Mouse (Mus musculus) CH12.LX (cell line): ENCODE results near the gene Slc39a7. TPM values are rescaled to one million over a fixed set of nuclear protein-coding genes. Genes with fewer than 3 reads are reported as not detected.

Source experiments
- DNase-seq: peaks from one replicate; pipeline ENCODE4 v3.0.0-alpha.2; 2013; ENCODE audit errors: extremely low read depth
- H3K27ac ChIP-seq: 2 replicates; pipeline ENCODE4 v1.5.1; 2012; ENCODE audit warnings: low read depth, mild to moderate bottlenecking, control low read depth, moderate library complexity; ENCODE audit not compliant: insufficient read depth
- H3K27me3 ChIP-seq: replicated peaks from 2 replicates; pipeline ENCODE3; 2012; ENCODE audit warnings: inconsistent platforms
- H3K36me3 ChIP-seq, 2 experiments: replicated peaks in 1 of 2; 2 replicates each; pipeline versions ENCODE3 to v1.6.1; 2012; ENCODE audit warnings: inconsistent platforms in 1 of 2, low read length in 1 of 2, mild to moderate bottlenecking in 1 of 2, mixed read lengths in 1 of 2, moderate library complexity in 1 of 2; ENCODE audit not compliant: control insufficient read depth in 1 of 2, insufficient read depth in 1 of 2
- H3K4me1 ChIP-seq, 2 experiments: 2 replicates each; pipeline ENCODE4 v1.6.1; 2012; ENCODE audit warnings: inconsistent platforms in 1 of 2, moderate library complexity in 1 of 2; ENCODE audit not compliant: insufficient read depth in 2 of 2, control insufficient read depth in 1 of 2
- H3K4me2 ChIP-seq: 2 replicates; pipeline ENCODE4 v1.6.1; 2012; ENCODE audit warnings: low read depth, mild to moderate bottlenecking, control low read depth; ENCODE audit not compliant: poor library complexity, insufficient read depth, severe bottlenecking
- H3K4me3 ChIP-seq, 3 experiments: fragments of 150-350 bp in 1 of 3; sonication (generic) in 1 of 3; replicated peaks in 1 of 3; 2 replicates each; pipeline versions ENCODE3 to v1.5.1; 2011 to 2012; ENCODE audit warnings: low read depth in 2 of 3, low read length in 2 of 3, mild to moderate bottlenecking in 2 of 3, moderate library complexity in 2 of 3, control low read depth in 1 of 3, improper control_type of control experiment in 1 of 3, inconsistent platforms in 1 of 3, mixed read lengths in 1 of 3; ENCODE audit not compliant: poor library complexity in 1 of 3
- H3K79me2 ChIP-seq: replicated peaks from 2 replicates; pipeline ENCODE4 v1.6.1; 2012; ENCODE audit warnings: mild to moderate bottlenecking, moderate library complexity; ENCODE audit not compliant: control insufficient read depth, poor library complexity, insufficient read depth, severe bottlenecking; ENCODE audit errors: extremely low read depth
- H3K9ac ChIP-seq: 2 replicates; pipeline ENCODE4 v1.6.1; 2012; ENCODE audit warnings: low read depth, mild to moderate bottlenecking, control low read depth, moderate library complexity; ENCODE audit not compliant: insufficient read depth
- H3K9me3 ChIP-seq: replicated peaks from 2 replicates; pipeline ENCODE3; 2012; ENCODE audit warnings: low read length, inconsistent platforms, mixed read lengths
- CHD1 ChIP-seq: IDR thresholded peaks from 2 replicates; pipeline ENCODE4 v1.6.1; 2012; ENCODE audit warnings: low read depth, low read length, improper control_type of control experiment, inconsistent platforms
- CHD2 ChIP-seq: IDR thresholded peaks from 2 replicates; pipeline ENCODE4 v1.6.1; 2011; ENCODE audit warnings: low read length, improper control_type of control experiment
- CTCF ChIP-seq, 2 experiments: IDR thresholded peaks in 1 of 2; conservative IDR thresholded peaks in 1 of 2; 2 replicates each; pipeline ENCODE4 v1.5.1; 2011 to 2012; ENCODE audit warnings: low read depth in 2 of 2, low read length in 2 of 2, improper control_type of control experiment in 1 of 2, inconsistent platforms in 1 of 2, mild to moderate bottlenecking in 1 of 2, moderate library complexity in 1 of 2
- EP300 ChIP-seq: IDR thresholded peaks from 2 replicates; pipeline ENCODE4 v1.6.1; 2011; ENCODE audit warnings: low read length, improper control_type of control experiment
- ETS1 ChIP-seq: conservative IDR thresholded peaks from 2 replicates; pipeline ENCODE4 v1.6.1; 2012; ENCODE audit warnings: low read depth, mild to moderate bottlenecking, inconsistent platforms, low read length, improper control_type of control experiment, moderate library complexity
- GABPA ChIP-seq: IDR thresholded peaks from 2 replicates; pipeline ENCODE4 v1.6.1; 2012; ENCODE audit warnings: low read depth, low read length, improper control_type of control experiment, inconsistent platforms; ENCODE audit not compliant: insufficient replicate concordance
- JUN ChIP-seq: IDR thresholded peaks from 2 replicates; pipeline ENCODE4 v1.6.1; 2011; ENCODE audit warnings: low read depth, mild to moderate bottlenecking, low read length, improper control_type of control experiment, moderate library complexity; ENCODE audit not compliant: insufficient read depth
- JUND ChIP-seq: conservative IDR thresholded peaks from 2 replicates; pipeline ENCODE4 v1.6.1; 2011; ENCODE audit warnings: low read depth, low read length, improper control_type of control experiment
- KAT2A ChIP-seq: IDR thresholded peaks from 2 replicates; pipeline ENCODE4 v1.6.1; 2012; ENCODE audit warnings: low read length, improper control_type of control experiment, inconsistent platforms; ENCODE audit not compliant: insufficient replicate concordance
- MAFK ChIP-seq: IDR thresholded peaks from 2 replicates; pipeline ENCODE4 v1.6.1; 2011; ENCODE audit warnings: low read length, improper control_type of control experiment; ENCODE audit not compliant: insufficient replicate concordance
- MAZ ChIP-seq: IDR thresholded peaks from 2 replicates; pipeline ENCODE4 v1.6.1; 2012; ENCODE audit warnings: low read depth, mild to moderate bottlenecking, inconsistent platforms, low read length, improper control_type of control experiment, moderate library complexity
- MEF2A ChIP-seq: IDR thresholded peaks from 2 replicates; pipeline ENCODE4 v1.6.1; 2014; ENCODE audit warnings: low read depth, mild to moderate bottlenecking, inconsistent platforms, low read length, improper control_type of control experiment, borderline replicate concordance
- MXI1 ChIP-seq: IDR thresholded peaks from 2 replicates; pipeline ENCODE4 v1.6.1; 2011; ENCODE audit warnings: mild to moderate bottlenecking, low read depth, low read length, improper control_type of control experiment
- MYC ChIP-seq: IDR thresholded peaks from 2 replicates; pipeline ENCODE4 v1.6.1; 2011; ENCODE audit warnings: low read depth, mild to moderate bottlenecking, improper control_type of control experiment, low read length
- PAX5 ChIP-seq: IDR thresholded peaks from 2 replicates; pipeline ENCODE4 v1.6.1; 2012; ENCODE audit warnings: low read length, inconsistent platforms, mixed read lengths
- POLR2A ChIP-seq: IDR thresholded peaks from 2 replicates; pipeline ENCODE4 v1.6.1; 2011; ENCODE audit warnings: low read depth, mild to moderate bottlenecking, improper control_type of control experiment, low read length
- POLR2AphosphoS2 ChIP-seq: IDR thresholded peaks from 2 replicates; pipeline ENCODE4 v1.6.1; 2011; ENCODE audit warnings: low read depth, low read length, improper control_type of control experiment
- RAD21 ChIP-seq: IDR thresholded peaks from 2 replicates; pipeline ENCODE4 v1.6.1; 2011; ENCODE audit warnings: low read depth, mild to moderate bottlenecking, low read length, improper control_type of control experiment, moderate library complexity
- RCOR1 ChIP-seq: conservative IDR thresholded peaks from 2 replicates; pipeline ENCODE4 v1.6.1; 2012; ENCODE audit warnings: low read depth, mild to moderate bottlenecking, inconsistent platforms, low read length, improper control_type of control experiment
- SIN3A ChIP-seq: IDR thresholded peaks from 2 replicates; pipeline ENCODE4 v1.6.1; 2012; ENCODE audit warnings: low read length, improper control_type of control experiment, inconsistent platforms
- UBTF ChIP-seq: IDR thresholded peaks from 2 replicates; pipeline ENCODE4 v1.6.1; 2012; ENCODE audit warnings: low read depth, mild to moderate bottlenecking, inconsistent platforms, low read length, improper control_type of control experiment, moderate library complexity
- USF1 ChIP-seq: IDR thresholded peaks from 2 replicates; pipeline ENCODE4 v1.6.1; 2014; ENCODE audit warnings: low read depth, mild to moderate bottlenecking, inconsistent platforms, low read length, improper control_type of control experiment
- ZC3H11A ChIP-seq: IDR thresholded peaks from 2 replicates; pipeline ENCODE4 v1.6.1; 2012; ENCODE audit warnings: low read depth, mild to moderate bottlenecking, inconsistent platforms, low read length, improper control_type of control experiment
- ZNF384 ChIP-seq: IDR thresholded peaks from 2 replicates; pipeline ENCODE4 v1.6.1; 2012; ENCODE audit warnings: low read depth, low read length, improper control_type of control experiment, inconsistent platforms
- dilution Hi-C: fragments of 300-500 bp; cut with MboI; formaldehyde crosslinking; loops from 2 replicates; pipeline ENCODE4 v1.14.3; 2020; ENCODE audit warnings: low sequenced_read_pairs; ENCODE audit not compliant: extremely low pct_unique_long_range_greater_than_20kb, extremely low pct_ligation_motif_present
- in situ Hi-C: fragments of 300-500 bp; cut with MboI; formaldehyde crosslinking; loops from 3 replicates; pipeline ENCODE4 v1.14.3; 2019; ENCODE audit warnings: low sequenced_read_pairs, low pct_ligation_motif_present, low pct_unique_long_range_greater_than_20kb, mixed read lengths
- polyA plus RNA-seq: library from polyadenylated mRNA; unstranded; fragments of >175 nt; gene quantifications from 2 replicates; pipeline ENCODE4 v1.2.1, GENCODE M21; 2012; ENCODE audit warnings: low read depth; ENCODE audit not compliant: insufficient read length
- total RNA-seq, 2 experiments: library from RNA; depleted of rRNA; stranded (reverse); fragments of 300-350 nt in 1 of 2; fragments of >200 nt in 1 of 2; gene quantifications; 2 replicates each; pipeline ENCODE4 v1.2.3; 2012 to 2014

Gene Slc39a7
- total and polyA plus RNA-seq, 3 experiments: 96.8 to 116 (median 105) TPM

- H3K36me3 ChIP-seq: peaks cover 14 to 32% of the 10 kb centered on the region in 2 experiments
- TF ChIP-seq MXI1 (no peak), CHD1 (no peak), SIN3A (no peak), MYC (no peak), USF1 (no peak), PAX5 (no peak), RAD21 (no peak)
- TF ChIP-seq, all 38 proteins: peak for 0
- H3K9me3 ChIP-seq: peaks cover 27% of the 10 kb centered on the region
- H3K27me3 ChIP-seq: no peaks in the 10 kb centered on the region
- H3K9ac ChIP-seq: no peak overlapping the region
- no peak overlapping the region for H3K27ac ChIP-seq
- 0 out of 2 replicates have a peak, but pooled peaks cover 2% of the 10 kb centered on the region for H3K79me2 ChIP-seq
- no peak overlapping the region for H3K4me2 ChIP-seq
- dilution Hi-C loops (no loop called here), in situ Hi-C loops (no loop called here)
- DNase-seq: no peak
- H3K4me3 ChIP-seq: no peak overlapping the region
- peaks cover 11 to 23% of the 10 kb centered on the region in 2 experiments for H3K4me1 ChIP-seq
Measured at GRCm38 (mm10) chr17:34021539-34022413, 9.7 kb downstream of the Slc39a7 start.

- Histone ChIP-seq H3K9me3 (peaks cover 5% of the 10 kb centered on the region), H3K27ac (no peak overlapping the region), H3K27me3 (no peaks in the 10 kb centered on the region), H3K4me3 (no peak overlapping the region)
- DNase-seq: no peak
- in situ Hi-C loops: no loop called here
- no peak for TF ChIP-seq ETS1
- TF ChIP-seq MEF2A: no peak
- TF ChIP-seq CHD2: no peak
- no peak for TF ChIP-seq POLR2A
- no peak for TF ChIP-seq JUN
- no peak for TF ChIP-seq EP300
- TF ChIP-seq ZC3H11A: no peak
- no peak for TF ChIP-seq MYC
- TF ChIP-seq CTCF (conservative IDR thresholded peaks at IDR 0.05 in 1 of 2, IDR thresholded peaks at IDR 0.05 in 1 of 2; ENCODE audit: low read depth in 2 of 2, low read length in 2 of 2): no peak
- no peak for TF ChIP-seq JUND
- TF ChIP-seq ZNF384: no peak
- TF ChIP-seq MAZ: no peak
- no peak for TF ChIP-seq UBTF
- no peak for TF ChIP-seq SIN3A
- TF ChIP-seq KAT2A: no peak
- no peak for TF ChIP-seq MAFK
- TF ChIP-seq POLR2AphosphoS2: no peak
- no peak for TF ChIP-seq RCOR1
- no peak for TF ChIP-seq GABPA
- TF ChIP-seq, all 38 proteins: peak for 0
- Histone ChIP-seq H3K9ac (no peak overlapping the region), H3K4me2 (no peak overlapping the region), H3K36me3 (peaks cover 0 to 5% of the 10 kb centered on the region in 2 experiments), H3K4me1 (peaks cover 0 to 9% of the 10 kb centered on the region in 2 experiments; a peak in 2 of 4 replicates), H3K79me2 (no peaks in the 10 kb centered on the region)
- dilution Hi-C loops: no loop called here
Measured at GRCm38 (mm10) chr17:34013436-34013835, 18.0 kb downstream of the Slc39a7 start.
